Mouse (Mus musculus) cerebellum, adult 2 months (tissue): ENCODE data around the gene Cyp4a31. TPM values are rescaled to one million over a fixed set of nuclear protein-coding genes. Genes with fewer than 3 reads are reported as not detected.
"Not testable (repeated sequence)": the region's sequence is repeated elsewhere in the genome, so short reads cannot be mapped to it uniquely, and the experiment has no call there.

ENCODE experiments used
- DNase-seq, 2 experiments: peaks; one replicate each; pipeline ENCODE4 v3.0.0; 2021
- H3K27ac ChIP-seq: fragments of 200-500 bp; 2 replicates; pipeline ENCODE4 v1.5.1; 2012; ENCODE audit warnings: low read length, control low read depth, inconsistent platforms; ENCODE audit not compliant: insufficient read depth
- H3K27me3 ChIP-seq: fragments of 200-500 bp; 2 replicates; pipeline ENCODE4 v1.6.1; 2012; ENCODE audit warnings: inconsistent platforms, mild to moderate bottlenecking, low read length, moderate library complexity; ENCODE audit not compliant: control insufficient read depth, insufficient read depth
- H3K4me1 ChIP-seq: fragments of 200-500 bp; 2 replicates; pipeline ENCODE4 v1.6.1; 2011; ENCODE audit warnings: low read length; ENCODE audit not compliant: control insufficient read depth, insufficient read depth
- H3K4me3 ChIP-seq: fragments of 200-500 bp; replicated peaks from 2 replicates; pipeline ENCODE3; 2011; ENCODE audit warnings: mild to moderate bottlenecking, low read depth, low read length, control low read depth; ENCODE audit not compliant: insufficient read depth
- CTCF ChIP-seq: fragments of 200-500 bp; IDR thresholded peaks from 2 replicates; pipeline ENCODE4 v1.5.1; 2011; ENCODE audit warnings: low read depth, mild to moderate bottlenecking, control low read depth, low read length, moderate library complexity, borderline replicate concordance; ENCODE audit not compliant: insufficient read depth
- POLR2A ChIP-seq: fragments of 200-500 bp; IDR thresholded peaks from 2 replicates; pipeline ENCODE4 v1.6.1; 2011; ENCODE audit warnings: low read length, control low read depth, borderline replicate concordance; ENCODE audit not compliant: insufficient read depth
- WGBS: fragments of 180-500 bp; shearing (Covaris S2); methylation state at CpG from one replicate; pipeline ENCODE4 v1.1.7; 2018; 5-methylcytosine and 5-hydroxymethylcytosine counted together
- polyA plus RNA-seq: library from polyadenylated mRNA; depleted of rRNA; stranded (reverse); fragments of >200 nt; gene quantifications from 2 replicates; pipeline ENCODE4 v1.2.3, GENCODE M21; 2012; rRNA removed

The Cyp4a31 gene
- polyA plus RNA-seq, 1 experiment = not detected

GRCm38 (mm10) chr4:115614005-115614404, 50.6 kb downstream of the Cyp4a31 start:
- Histone ChIP-seq H3K4me1 (no peaks in the 10 kb centered on the region), H3K4me3 (no peak overlapping the region), H3K27ac (no peak overlapping the region), H3K27me3 (no peaks in the 10 kb centered on the region)
- TF ChIP-seq CTCF (no peak), POLR2A (no peak)
- no peak for DNase-seq

- H3K27ac ChIP-seq, H3K4me1 ChIP-seq, DNase-seq, H3K27me3 ChIP-seq, H3K4me3 ChIP-seq: not testable (repeated sequence)
- 88% methylated on average over 3 of the region's 3 CpGs for WGBS
Measured at GRCm38 (mm10) chr4:115625560-115625959, 62.1 kb downstream of the Cyp4a31 start.

Other genes with a start within 250 kb of the Cyp4a31 start
- not detected in 2 replicates for gene Cyp4a12b, start 152.0 kb upstream of the Cyp4a31 start, polyA plus RNA-seq
- not detected in 2 replicates for gene Cyp4a30b, start 111.0 kb upstream of the Cyp4a31 start, polyA plus RNA-seq
- gene Cyp4a14, start 67.5 kb upstream of the Cyp4a31 start, polyA plus RNA-seq = not detected in 2 replicates
- gene Cyp4a10, start 45.4 kb upstream of the Cyp4a31 start, polyA plus RNA-seq = not detected in 2 replicates
- not detected in 2 replicates for gene Cyp4a32, start 37.3 kb downstream of the Cyp4a31 start, polyA plus RNA-seq
- gene Cyp4b1, start 84.1 kb downstream of the Cyp4a31 start, polyA plus RNA-seq = 0.11 and 0.27 TPM in 2 replicates
- gene Efcab14, start 174.1 kb downstream of the Cyp4a31 start, polyA plus RNA-seq = 46.7 and 52.5 TPM in 2 replicates
- gene Tex38, start 217.4 kb downstream of the Cyp4a31 start, polyA plus RNA-seq = 0.43 TPM in 2 replicates
- 71.2 and 81.2 TPM in 2 replicates for gene Atpaf1, start 221.2 kb downstream of the Cyp4a31 start, polyA plus RNA-seq